Mouse (Mus musculus) heart, embryonic 15.5 days (tissue): ENCODE measurements around the gene Prdx3. TPM values are rescaled to one million over a fixed set of nuclear protein-coding genes. Genes with fewer than 3 reads are reported as not detected.

Experiments
- ATAC-seq: fragments of 200-750 bp; cut with Nextera tagmentation; replicated peaks from 2 replicates; pipeline ENCODE4 v1.8.0; 2017; ENCODE audit warnings: low read depth, moderate TSS enrichment; ENCODE audit not compliant: insufficient number of reproducible peaks, insufficient read depth, low FRiP score
- H3K27ac ChIP-seq: fragments of 300-500 bp; sonication (generic); 2 replicates; pipeline ENCODE4 v1.5.1; 2015; ENCODE audit warnings: mild to moderate bottlenecking, inconsistent platforms
- H3K27me3 ChIP-seq: fragments of 300-500 bp; sonication (generic); 2 replicates; pipeline ENCODE4 v1.6.1; 2015; ENCODE audit warnings: inconsistent platforms
- H3K36me3 ChIP-seq: fragments of 300-500 bp; sonication (generic); 2 replicates; pipeline ENCODE4 v1.6.1; 2015; ENCODE audit warnings: mild to moderate bottlenecking, inconsistent platforms
- H3K4me1 ChIP-seq: fragments of 300-500 bp; sonication (generic); replicated peaks from 2 replicates; pipeline ENCODE4 v1.6.1; 2015; ENCODE audit warnings: inconsistent platforms
- H3K4me2 ChIP-seq: fragments of 300-500 bp; sonication (generic); 2 replicates; pipeline ENCODE4 v1.6.1; 2015; ENCODE audit warnings: inconsistent platforms, mild to moderate bottlenecking, moderate library complexity
- H3K4me3 ChIP-seq: fragments of 300-500 bp; sonication (generic); 2 replicates; pipeline ENCODE4 v1.5.1; 2015; ENCODE audit warnings: mild to moderate bottlenecking, inconsistent platforms
- H3K9ac ChIP-seq: fragments of 300-500 bp; sonication (generic); 2 replicates; pipeline ENCODE4 v1.6.1; 2015; ENCODE audit warnings: mild to moderate bottlenecking, inconsistent platforms
- H3K9me3 ChIP-seq: fragments of 300-500 bp; sonication (generic); replicated peaks from 2 replicates; pipeline ENCODE4 v1.6.1; 2016; ENCODE audit warnings: inconsistent platforms
- WGBS: fragments of 180-500 bp; shearing (Covaris S2); methylation state at CpG from one replicate; pipeline ENCODE4 v1.1.7; 2015; ENCODE audit warnings: mixed read lengths; 5-methylcytosine and 5-hydroxymethylcytosine counted together
- polyA plus RNA-seq: library from polyadenylated mRNA; unstranded; fragments of >200 nt; fragmentation: Nextera tagmentation; extraction: Ambion mirVana; gene quantifications from 2 replicates; pipeline ENCODE4 v1.2.1, GENCODE M21; 2015

Prdx3 gene
- polyA plus RNA-seq, 1 experiment from 2014 or later = 188 TPM

DNA sequence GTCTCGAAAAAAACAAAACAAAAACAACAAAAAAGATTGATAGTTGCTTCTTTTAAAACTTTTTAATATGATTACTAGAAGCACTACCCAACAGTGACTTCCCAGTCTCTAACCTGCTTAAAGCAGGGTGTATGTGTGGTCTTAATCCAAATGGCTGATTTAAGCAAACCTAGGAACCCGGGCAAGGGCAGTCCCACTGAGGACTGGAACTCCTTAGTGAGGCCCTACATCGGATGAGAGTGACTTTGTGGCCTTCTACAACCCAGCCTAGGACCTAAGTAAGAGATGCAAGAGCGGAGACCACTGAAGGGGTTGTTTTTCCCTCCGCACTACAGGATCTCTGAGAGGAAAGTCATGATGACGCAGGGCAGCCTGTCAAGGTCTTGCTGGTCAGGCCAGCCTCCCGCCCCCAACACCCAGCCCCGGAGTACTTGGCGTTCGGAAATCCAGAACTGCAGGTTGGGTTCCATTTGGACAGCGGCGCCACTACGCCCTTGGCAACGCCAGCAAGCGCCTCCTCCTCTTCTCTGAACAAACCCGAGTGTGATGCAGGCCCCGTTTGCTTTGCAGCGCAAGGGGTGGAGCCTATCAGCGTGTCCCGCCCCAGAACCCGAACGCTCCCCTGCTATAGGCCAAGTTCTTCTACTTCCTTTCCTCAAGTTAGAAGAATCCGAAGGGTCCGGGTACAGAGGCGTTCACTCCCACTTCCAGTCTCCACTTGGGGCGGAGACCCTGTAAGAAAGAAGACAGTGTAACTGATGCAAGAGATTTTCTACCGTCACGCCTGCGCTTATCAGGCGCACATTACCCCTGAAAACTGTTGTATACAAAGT lies 13.3 kb downstream of the Prdx3 start, which contains the start of gene Sfxn4:
Sfxn4 (minus strand) TSS at position 612 of the 833 bp plus-strand sequence.
- 4% methylated on average over 30 of the region's 30 CpGs for WGBS
- Histone ChIP-seq H3K27me3 (no peaks in the 10 kb centered on the region), H3K9ac (peak within 1 kb of the TSS; percentile 61), H3K9me3 (no peaks in the 10 kb centered on the region), H3K4me2 (peak within 1 kb of the TSS; percentile 72), H3K4me1 (0 out of 2 replicates have a peak, but pooled peaks cover 3% of the 10 kb centered on the region), H3K36me3 (peaks cover 19% of the 10 kb centered on the region; the same call in 1 of the 2 replicates), H3K4me3 (peak within 1 kb of the TSS; percentile 64), H3K27ac (peak within 1 kb of the TSS; percentile 75)
- peak; percentile 99 for ATAC-seq

DNA sequence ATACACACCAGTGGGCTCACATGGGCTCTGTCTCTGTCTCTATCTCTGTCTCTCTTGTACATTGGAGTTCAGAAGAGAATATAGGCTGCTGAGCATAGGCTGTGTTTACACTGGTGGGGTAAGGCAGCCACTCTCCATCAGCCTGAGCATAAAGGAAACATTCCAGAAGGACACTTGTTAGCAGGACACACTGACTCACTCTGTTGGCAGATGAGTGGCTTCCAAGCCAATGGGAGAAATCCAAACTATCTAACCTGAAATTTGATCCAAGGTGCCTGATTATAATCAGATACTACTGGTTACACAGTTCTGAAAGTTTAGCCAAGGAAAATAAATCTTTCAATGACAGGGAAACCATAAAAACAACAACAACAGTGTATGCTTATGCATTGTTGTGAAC lies 28.6 kb downstream of the Prdx3 start:
- H3K9me3 ChIP-seq = no peaks in the 10 kb centered on the region
- no peak overlapping the region for H3K4me2 ChIP-seq
- H3K27me3 ChIP-seq = no peaks in the 10 kb centered on the region
- H3K36me3 ChIP-seq = peaks cover 7% of the 10 kb centered on the region; the same call in 1 of the 2 replicates
- H3K4me1 ChIP-seq = no peaks in the 10 kb centered on the region
- no peak overlapping the region for H3K27ac ChIP-seq
- H3K9ac ChIP-seq = no peak overlapping the region
- no peak overlapping the region for H3K4me3 ChIP-seq
- no peak for ATAC-seq

DNA sequence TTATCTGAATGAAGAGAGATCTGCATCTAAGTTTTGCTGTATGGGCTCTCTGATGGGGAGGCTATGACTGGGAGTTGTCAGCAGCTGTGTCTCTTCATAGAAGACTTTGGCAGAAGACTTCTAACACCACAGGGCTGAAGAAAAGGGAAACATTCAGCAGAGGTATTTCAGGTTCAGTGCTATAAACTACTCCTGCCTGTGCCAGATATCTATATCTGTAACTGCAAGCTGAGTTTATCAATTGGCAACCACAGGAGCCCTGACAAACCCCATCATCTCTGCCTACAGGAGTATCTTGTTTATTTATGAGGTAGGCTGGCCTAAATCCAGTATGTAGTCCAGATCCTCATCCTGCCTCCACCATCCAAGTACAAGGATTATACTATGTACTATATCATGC lies 31.0 kb downstream of the Prdx3 start:
- peaks cover 16% of the 10 kb centered on the region for H3K36me3 ChIP-seq
- H3K4me2 ChIP-seq = no peak overlapping the region
- no peaks in the 10 kb centered on the region for H3K9me3 ChIP-seq
- H3K9ac ChIP-seq = no peak overlapping the region
- no peak overlapping the region for H3K4me3 ChIP-seq
- H3K4me1 ChIP-seq = 0 out of 2 replicates have a peak, but pooled peaks cover 2% of the 10 kb centered on the region
- H3K27me3 ChIP-seq = no peaks in the 10 kb centered on the region
- H3K27ac ChIP-seq = no peak overlapping the region
- ATAC-seq = no peak

GRCm38 (mm10) chr19:60837747-60838146 lies 36.6 kb downstream of the Prdx3 start:
- no peak overlapping the region for H3K9ac ChIP-seq
- no peak overlapping the region for H3K27ac ChIP-seq
- no peak overlapping the region for H3K4me3 ChIP-seq
- WGBS = 29% methylated on average over 1 of the region's 1 CpGs
- H3K36me3 ChIP-seq = peaks cover 59% of the 10 kb centered on the region
- peak; percentile 47; the same call in 1 of the 2 replicates for ATAC-seq
- no peaks in the 10 kb centered on the region for H3K27me3 ChIP-seq
- no peaks in the 10 kb centered on the region for H3K9me3 ChIP-seq
- no peak overlapping the region for H3K4me2 ChIP-seq
- H3K4me1 ChIP-seq = 0 out of 2 replicates have a peak, but pooled peaks cover 3% of the 10 kb centered on the region

DNA sequence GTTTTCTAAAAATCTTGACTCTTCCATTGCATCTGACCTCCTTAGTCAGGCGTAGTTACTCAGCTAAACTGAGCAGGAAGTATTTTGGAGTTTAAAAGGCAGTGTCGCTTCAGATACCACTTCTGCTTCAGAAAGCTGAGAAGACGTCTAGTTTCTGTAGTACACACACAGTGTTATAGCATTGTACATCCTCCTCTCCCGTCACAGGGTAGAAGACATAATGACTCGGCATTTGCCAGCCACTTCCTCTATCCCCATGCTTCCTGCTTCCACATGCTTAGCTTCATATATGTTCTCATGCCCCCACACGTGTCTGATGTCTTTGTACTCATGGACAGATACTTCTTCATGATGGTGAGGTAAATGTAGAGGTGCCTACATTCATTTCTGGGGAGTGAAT lies 55.7 kb downstream of the Prdx3 start:
- Histone ChIP-seq H3K4me1 (no peaks in the 10 kb centered on the region), H3K27ac (no peak overlapping the region), H3K27me3 (no peaks in the 10 kb centered on the region), H3K4me2 (no peak overlapping the region), H3K36me3 (peaks cover 54% of the 10 kb centered on the region), H3K9me3 (no peaks in the 10 kb centered on the region), H3K9ac (no peak overlapping the region), H3K4me3 (no peak overlapping the region)
- 87% methylated on average over 6 of the region's 6 CpGs for WGBS
- ATAC-seq = no peak

Other genes with a start within 250 kb of the Prdx3 start
- 0.83 and 0.96 TPM in 2 replicates for gene Nanos1, start 118.6 kb downstream of the Prdx3 start, polyA plus RNA-seq
- 95.0 and 103 TPM in 2 replicates for gene Eif3a, start 83.9 kb downstream of the Prdx3 start, polyA plus RNA-seq
- 19.7 and 19.9 TPM in 2 replicates for gene Fam45a, start 63.0 kb downstream of the Prdx3 start, polyA plus RNA-seq
- gene Sfxn4, start 13.1 kb downstream of the Prdx3 start, polyA plus RNA-seq = 6.8 and 7.2 TPM in 2 replicates
- 3.2 and 3.4 TPM in 2 replicates for gene Grk5, start 15.2 kb upstream of the Prdx3 start, polyA plus RNA-seq